Mouse (Mus musculus) liver, postnatal 0 days (tissue): ENCODE results near the gene 1700025G04Rik.

Source experiments
- CTCF ChIP-seq: sonication (generic); IDR thresholded peaks from 2 replicates; pipeline ENCODE4 v1.5.1; 2016; ENCODE audit warnings: antibody characterized with exemption, low read depth
- EP300 ChIP-seq: IDR thresholded peaks from 2 replicates; pipeline ENCODE4 v1.6.1; 2016; ENCODE audit warnings: antibody characterized with exemption, low read depth, mild to moderate bottlenecking

GRCm38 (mm10) chr1:152016663-152017062 is 73.3 kb downstream of the 1700025G04Rik start:
- no peak for TF ChIP-seq CTCF
- no peak for TF ChIP-seq EP300
